Mouse (Mus musculus) stomach, adult 2 months (tissue): Measurements from ENCODE around the gene Gpr35. TPM values are rescaled to one million over a fixed set of nuclear protein-coding genes. Genes with fewer than 3 reads are reported as not detected.

Experiments used
- polyA plus RNA-seq: library from polyadenylated mRNA; depleted of rRNA; stranded (reverse); fragments of >200 nt; gene quantifications from 2 replicates; pipeline ENCODE4 v1.2.3, GENCODE M21; 2012; rRNA removed

The Gpr35 gene
- 1.6 and 4.7 TPM in 2 replicates for polyA plus RNA-seq

DNA sequence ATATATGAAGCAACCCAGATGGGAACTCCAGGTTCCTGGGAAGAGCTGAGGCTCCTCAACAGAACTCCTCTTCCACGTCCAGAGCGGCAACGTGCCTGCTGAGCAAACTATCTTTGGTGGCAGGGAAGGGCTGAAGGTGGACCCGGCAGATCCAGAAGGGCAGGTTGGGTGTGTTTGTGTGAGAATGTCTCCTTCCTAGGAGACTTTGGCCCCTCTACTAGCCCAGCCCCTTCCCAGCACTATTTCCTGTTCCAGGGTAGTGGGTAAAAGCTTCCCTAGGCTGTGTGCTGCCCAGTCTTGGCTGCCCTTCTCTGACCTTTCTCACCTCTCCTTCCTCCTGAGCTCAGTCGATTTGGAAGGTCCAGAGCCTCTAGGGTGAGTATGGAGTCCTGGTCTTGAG lies at the start of gene Gpr35:
Gene Gpr35 (plus strand): TSS at position 259 of the 400 bp plus-strand sequence.

DNA sequence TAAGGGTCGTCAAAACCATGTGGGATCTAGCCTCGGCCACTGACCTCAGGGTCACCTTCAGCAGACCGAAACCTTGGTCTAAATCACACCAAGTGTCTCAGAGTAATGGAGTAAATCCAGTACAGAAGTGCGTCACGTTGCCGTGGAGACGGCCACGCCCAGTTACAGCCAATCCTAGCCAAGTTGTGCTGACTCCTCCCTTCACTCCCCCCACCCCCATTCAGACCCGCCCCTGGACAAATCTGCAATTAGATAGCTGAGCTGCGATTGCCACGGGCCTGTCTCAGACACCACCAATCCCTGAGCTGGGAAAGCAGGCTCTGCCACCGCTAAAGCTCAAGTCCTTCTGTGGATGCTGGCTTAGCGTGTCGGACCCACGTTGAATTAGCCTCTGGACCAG lies 47.9 kb upstream of the Gpr35 start, which contains the start of gene Ankmy1:
Gene Ankmy1 (minus strand): TSS at position 121 of the 400 bp plus-strand sequence.

DNA sequence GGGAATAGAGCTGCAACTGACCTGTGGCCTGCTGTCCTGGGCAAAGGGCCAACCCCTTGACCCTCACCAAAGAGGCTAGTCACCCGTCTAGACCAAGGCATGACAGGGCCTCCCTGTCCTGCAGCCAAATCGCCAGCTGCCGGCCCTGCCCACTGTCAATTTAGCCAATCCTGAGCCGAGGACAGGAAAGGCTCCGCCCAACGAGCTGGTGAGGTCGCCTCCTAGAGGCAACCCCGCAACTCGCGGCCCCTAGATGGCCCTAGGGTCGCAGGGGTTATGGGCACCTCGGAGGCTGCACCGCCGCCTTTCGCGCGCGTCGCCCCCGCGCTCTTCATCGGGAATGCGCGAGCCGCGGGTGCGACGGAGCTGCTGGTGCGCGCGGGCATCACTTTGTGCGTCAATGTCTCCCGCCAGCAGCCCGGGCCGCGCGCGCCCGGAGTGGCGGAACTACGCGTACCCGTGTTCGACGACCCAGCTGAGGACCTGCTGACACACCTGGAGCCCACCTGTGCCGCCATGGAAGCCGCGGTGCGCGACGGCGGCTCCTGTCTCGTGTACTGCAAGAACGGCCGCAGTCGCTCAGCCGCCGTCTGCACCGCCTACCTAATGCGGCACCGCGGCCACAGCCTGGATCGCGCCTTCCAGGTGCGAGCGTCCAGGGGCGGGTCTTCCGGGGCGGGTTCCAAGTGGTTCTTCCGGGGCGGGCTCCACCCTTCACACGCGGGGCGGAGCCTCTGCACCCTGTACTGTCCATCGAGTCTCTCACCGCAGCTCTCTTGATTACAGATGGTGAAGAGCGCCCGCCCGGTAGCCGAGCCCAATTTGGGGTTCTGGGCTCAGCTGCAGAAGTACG lies 43.7 kb upstream of the Gpr35 start, which contains the start of gene Dusp28:
Gene Dusp28 (plus strand): TSS at position 203 of the 853 bp plus-strand sequence.

DNA sequence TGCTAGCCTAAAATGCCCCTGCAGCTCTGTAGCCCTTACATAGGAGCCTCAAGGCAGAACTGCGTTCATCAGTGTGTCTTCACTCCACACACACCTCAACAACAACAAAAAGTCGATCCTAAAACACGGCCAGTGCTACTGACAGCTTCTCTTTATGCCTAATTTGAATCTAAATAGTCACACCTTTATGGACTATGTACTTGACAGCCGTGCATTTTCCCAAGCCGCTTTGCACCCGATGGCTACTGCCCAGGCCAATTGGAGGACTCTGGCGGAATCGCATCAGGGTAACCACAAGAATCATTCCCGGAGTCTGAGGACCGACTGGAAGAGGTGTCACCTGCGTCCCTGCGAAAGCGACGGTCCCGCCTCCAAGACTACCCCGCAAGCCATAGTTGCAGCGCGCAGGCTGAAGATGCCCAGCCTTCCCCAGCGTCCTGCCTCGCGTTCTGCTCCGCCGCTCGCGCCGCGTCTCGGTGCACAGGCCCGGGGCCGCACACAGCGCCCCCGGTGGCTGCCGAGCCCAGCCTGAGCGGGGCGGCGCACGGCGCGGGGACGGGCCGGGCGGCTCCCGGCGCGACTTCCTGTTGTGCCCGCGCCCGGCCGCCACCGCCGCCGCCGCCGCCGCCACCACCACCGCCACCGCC lies 40.3 kb upstream of the Gpr35 start, which contains the start of gene Rnpepl1:
Gene Rnpepl1 (plus strand): TSS at position 545 of the 647 bp plus-strand sequence.

DNA sequence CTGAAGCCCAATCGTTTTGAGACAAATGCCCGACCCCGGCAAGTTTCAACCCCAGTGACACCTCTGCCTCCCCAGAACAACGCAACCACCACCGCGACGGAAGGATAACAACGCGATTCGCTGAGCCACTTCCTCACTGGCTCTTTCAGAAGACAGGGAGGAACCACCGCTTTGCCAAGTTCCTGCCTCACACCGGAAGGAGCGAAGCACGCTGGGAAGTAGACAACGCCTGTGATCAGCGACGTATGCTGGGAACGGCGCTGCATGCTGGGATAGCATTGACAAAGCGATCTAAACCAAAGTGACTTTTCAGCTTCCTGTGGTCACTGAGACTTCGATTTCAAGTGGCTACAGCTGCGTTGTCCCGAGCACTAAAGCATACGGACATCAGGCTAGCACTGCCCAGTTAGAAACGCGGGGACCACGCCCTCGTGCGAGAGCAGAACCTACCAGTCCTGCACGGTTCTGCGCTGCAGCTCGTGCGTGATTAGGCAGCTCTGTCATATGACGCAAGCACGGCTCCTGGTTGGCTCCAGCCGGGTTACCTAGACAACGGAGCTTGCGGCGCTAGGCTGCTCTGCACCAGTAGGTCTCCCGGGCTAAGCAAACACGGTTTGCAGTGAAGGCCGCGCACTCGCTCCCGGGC lies 16.4 kb upstream of the Gpr35 start, which contains the start of gene Capn10:
Gene Capn10 (plus strand): TSS at position 195 of the 646 bp plus-strand sequence.

DNA sequence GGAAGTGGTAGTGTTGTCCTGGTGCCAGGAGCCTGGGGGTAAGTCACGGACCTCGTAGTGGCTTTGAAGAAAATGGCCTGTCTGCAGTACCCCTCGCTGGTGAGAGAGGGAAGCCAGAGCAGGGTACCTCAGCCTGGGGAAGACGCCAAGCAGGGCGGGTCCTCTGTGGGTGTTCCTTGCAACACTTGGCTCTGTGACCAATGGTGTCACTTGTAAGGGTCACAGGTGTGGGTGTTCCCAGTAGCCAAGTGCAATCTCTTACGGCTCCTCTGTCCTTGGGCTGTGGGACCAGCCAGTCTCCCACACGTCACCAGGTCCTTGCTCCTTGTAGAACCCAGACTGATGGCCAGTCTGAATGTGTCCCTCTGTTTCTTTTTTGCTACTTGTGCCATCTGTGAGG lies 55.4 kb downstream of the Gpr35 start, which contains the start of gene Aqp12:
Gene Aqp12 (plus strand): TSS at position 274 of the 400 bp plus-strand sequence.

Other genes starting within 250 kb of the Gpr35 start
- gene Gpc1, start 119.2 kb upstream of the Gpr35 start, polyA plus RNA-seq: 13.6 and 15.3 TPM in 2 replicates
- 0.09 TPM in 1 of 2 replicates, not detected in the other for gene Ankmy1, start 48.0 kb upstream of the Gpr35 start, polyA plus RNA-seq
- gene Dusp28, start 43.9 kb upstream of the Gpr35 start, polyA plus RNA-seq: 15.1 and 35.8 TPM in 2 replicates
- gene Rnpepl1, start 40.1 kb upstream of the Gpr35 start, polyA plus RNA-seq: 130 and 203 TPM in 2 replicates
- 24.2 and 34.5 TPM in 2 replicates for gene Capn10, start 16.5 kb upstream of the Gpr35 start, polyA plus RNA-seq
- not detected in 2 replicates for gene Aqp12, start 55.5 kb downstream of the Gpr35 start, polyA plus RNA-seq
- 1.5 and 2.3 TPM in 2 replicates for gene Kif1a, start 151.1 kb downstream of the Gpr35 start, polyA plus RNA-seq
- not detected in 2 replicates for gene Agxt, start 184.4 kb downstream of the Gpr35 start, polyA plus RNA-seq
- 5.2 and 9.1 TPM in 2 replicates for gene 2310007B03Rik, start 210.1 kb downstream of the Gpr35 start, polyA plus RNA-seq
- 0.03 and 0.04 TPM in 2 replicates for gene Crocc2, start 217.9 kb downstream of the Gpr35 start, polyA plus RNA-seq